Mouse (Mus musculus): ENCODE data around the gene Rnf207. TPM values are rescaled to one million over a fixed set of nuclear protein-coding genes. Genes with fewer than 3 reads are reported as not detected.

The Rnf207 gene
- polyA plus RNA-seq, 1 experiment = 2.1 TPM

DNA sequence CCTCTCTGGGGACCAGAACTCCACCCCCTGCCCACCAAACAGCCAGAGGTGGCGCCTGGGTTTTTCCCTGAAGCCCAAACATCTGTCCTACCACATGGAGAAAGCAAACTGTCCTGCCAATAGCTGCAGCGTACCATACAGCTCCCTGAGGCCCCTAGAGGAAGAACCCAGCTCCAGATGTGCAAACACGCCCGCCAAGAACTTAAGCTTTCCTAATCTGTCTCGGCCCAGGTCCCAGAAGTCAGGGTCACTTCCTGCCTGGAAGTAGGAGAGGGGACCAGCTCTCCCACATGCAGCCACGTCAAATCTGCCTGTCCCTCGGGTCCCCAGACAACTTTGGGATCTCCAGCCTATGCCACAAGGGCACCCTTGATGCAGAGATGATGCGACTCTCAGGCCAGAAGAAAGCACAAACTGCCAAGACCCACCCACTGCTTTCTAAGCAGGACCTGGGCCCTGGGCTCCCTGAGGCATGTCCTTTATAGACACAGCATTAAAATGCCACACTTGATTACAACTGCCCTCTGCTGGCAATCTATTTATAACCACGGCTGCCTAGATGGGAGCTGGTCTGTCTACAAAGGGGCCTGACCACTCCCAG lies 46.2 kb downstream of the Rnf207 start:
- Histone ChIP-seq H3K27ac (ENCODE audit: insufficient read depth, low read depth, low read length) (no peak overlapping the region), H3K27me3 (ENCODE audit: control insufficient read depth, insufficient read depth, low read length) (peaks cover 19% of the 10 kb centered on the region), H3K4me3 (ENCODE audit: low read depth, low read length) (no peak overlapping the region), H3K36me3 (ENCODE audit: control insufficient read depth, insufficient read depth, low read length) (no peaks in the 10 kb centered on the region; the same call in 1 of the 2 replicates), H3K4me1 (ENCODE audit: control insufficient read depth, insufficient read depth, insufficient read length, low read length) (peaks cover 10% of the 10 kb centered on the region; the same call in 1 of the 2 replicates)
- WGBS = 48% methylated on average over 9 of the region's 9 CpGs
- TF ChIP-seq CTCF (IDR thresholded peaks at IDR 0.05; ENCODE audit: extremely low read depth, insufficient read length, insufficient replicate concordance, low read depth, low read length) (no peak), POLR2A (IDR thresholded peaks at IDR 0.05; ENCODE audit: low read depth, low read length) (no peak)

GRCm38 (mm10) chr4:152272006-152272405 lies 46.8 kb downstream of the Rnf207 start:
- H3K27me3 ChIP-seq (ENCODE audit: control insufficient read depth, insufficient read depth, low read length) = peaks cover 19% of the 10 kb centered on the region
- WGBS = 82% methylated on average over 7 of the region's 7 CpGs
- no peaks in the 10 kb centered on the region; the same call in 1 of the 2 replicates for H3K36me3 ChIP-seq (ENCODE audit: control insufficient read depth, insufficient read depth, low read length)
- H3K4me1 ChIP-seq (ENCODE audit: control insufficient read depth, insufficient read depth, insufficient read length, low read length) = peaks cover 10% of the 10 kb centered on the region; the same call in 1 of the 2 replicates
- TF ChIP-seq CTCF (IDR thresholded peaks at IDR 0.05; ENCODE audit: extremely low read depth, insufficient read length, insufficient replicate concordance, low read depth, low read length) (no peak), POLR2A (IDR thresholded peaks at IDR 0.05; ENCODE audit: low read depth, low read length) (no peak)
- H3K4me3 ChIP-seq (ENCODE audit: low read depth, low read length) = no peak overlapping the region
- H3K27ac ChIP-seq (ENCODE audit: insufficient read depth, low read depth, low read length) = no peak overlapping the region

DNA sequence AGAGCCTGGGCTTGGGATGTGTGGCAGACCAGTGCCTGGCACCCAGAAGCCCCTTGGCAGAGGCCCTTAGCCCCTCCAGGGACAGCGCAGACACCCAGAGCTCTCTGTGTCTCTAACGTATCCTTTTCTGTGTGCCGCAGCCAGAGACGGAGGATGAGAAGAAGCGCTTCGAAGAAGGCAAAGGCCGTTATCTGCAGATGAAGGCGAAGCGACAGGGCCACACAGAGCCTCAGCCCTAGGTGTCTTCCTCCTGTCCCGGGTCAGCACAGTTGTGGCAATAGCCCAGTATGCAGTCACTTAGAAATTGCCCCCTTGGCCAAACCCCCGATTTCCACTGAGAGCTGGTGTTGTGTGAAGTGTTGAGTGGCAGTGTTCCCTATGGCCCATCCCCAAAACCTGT lies 47.5 kb downstream of the Rnf207 start:
- H3K27ac ChIP-seq (ENCODE audit: insufficient read depth, low read depth, low read length) = no peak overlapping the region
- no peaks in the 10 kb centered on the region; the same call in 1 of the 2 replicates for H3K36me3 ChIP-seq (ENCODE audit: control insufficient read depth, insufficient read depth, low read length)
- peaks cover 19% of the 10 kb centered on the region for H3K27me3 ChIP-seq (ENCODE audit: control insufficient read depth, insufficient read depth, low read length)
- H3K4me3 ChIP-seq (ENCODE audit: low read depth, low read length) = no peak overlapping the region
- 96% methylated on average over 11 of the region's 11 CpGs for WGBS
- peaks cover 10% of the 10 kb centered on the region; the same call in 1 of the 2 replicates for H3K4me1 ChIP-seq (ENCODE audit: control insufficient read depth, insufficient read depth, insufficient read length, low read length)
- no peak for TF ChIP-seq POLR2A (IDR thresholded peaks at IDR 0.05; ENCODE audit: low read depth, low read length)
- no peak for TF ChIP-seq CTCF (IDR thresholded peaks at IDR 0.05; ENCODE audit: extremely low read depth, insufficient read length, insufficient replicate concordance, low read depth, low read length)

- H3K36me3 ChIP-seq (ENCODE audit: control insufficient read depth, insufficient read depth, low read length) = no peaks in the 10 kb centered on the region; the same call in 1 of the 2 replicates
- WGBS = 86% methylated on average over 9 of the region's 9 CpGs
- TF ChIP-seq CTCF (IDR thresholded peaks at IDR 0.05; ENCODE audit: extremely low read depth, insufficient read length, insufficient replicate concordance, low read depth, low read length) (no peak), POLR2A (IDR thresholded peaks at IDR 0.05; ENCODE audit: low read depth, low read length) (no peak)
- peaks cover 19% of the 10 kb centered on the region for H3K27me3 ChIP-seq (ENCODE audit: control insufficient read depth, insufficient read depth, low read length)
- no peak overlapping the region for H3K27ac ChIP-seq (ENCODE audit: insufficient read depth, low read depth, low read length)
- peaks cover 10% of the 10 kb centered on the region; the same call in 1 of the 2 replicates for H3K4me1 ChIP-seq (ENCODE audit: control insufficient read depth, insufficient read depth, insufficient read length, low read length)
- no peak overlapping the region for H3K4me3 ChIP-seq (ENCODE audit: low read depth, low read length)
Measured at GRCm38 (mm10) chr4:152270599-152270998, 48.2 kb downstream of the Rnf207 start.

DNA sequence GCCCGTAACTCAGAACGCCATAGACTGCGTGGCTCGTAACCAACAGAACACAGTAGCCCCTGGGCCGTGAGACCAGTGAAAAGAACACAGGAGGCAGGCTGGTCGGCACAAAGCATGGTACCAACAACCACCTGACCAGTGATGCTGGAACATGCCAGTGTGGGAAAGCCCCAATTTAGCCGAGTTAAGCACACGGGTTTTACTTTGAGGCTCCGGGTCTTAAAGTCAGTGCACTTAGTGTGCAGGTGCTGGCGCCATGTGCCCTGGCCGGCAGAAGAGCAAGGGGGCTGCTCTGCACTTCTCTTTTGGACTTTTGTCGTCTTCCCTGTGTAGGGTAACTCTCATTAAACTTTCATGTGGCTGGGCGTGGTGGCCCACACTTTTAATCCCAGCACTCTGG lies 48.8 kb downstream of the Rnf207 start:
- peaks cover 14% of the 10 kb centered on the region for H3K27me3 ChIP-seq (ENCODE audit: control insufficient read depth, insufficient read depth, low read length)
- no peak for TF ChIP-seq POLR2A (IDR thresholded peaks at IDR 0.05; ENCODE audit: low read depth, low read length)
- no peak for TF ChIP-seq CTCF (IDR thresholded peaks at IDR 0.05; ENCODE audit: extremely low read depth, insufficient read length, insufficient replicate concordance, low read depth, low read length)
- H3K27ac ChIP-seq (ENCODE audit: insufficient read depth, low read depth, low read length) = no peak overlapping the region
- H3K36me3 ChIP-seq (ENCODE audit: control insufficient read depth, insufficient read depth, low read length) = no peaks in the 10 kb centered on the region; the same call in 1 of the 2 replicates
- H3K4me3 ChIP-seq (ENCODE audit: low read depth, low read length) = no peak overlapping the region
- 88% methylated on average over 13 of the region's 13 CpGs for WGBS
- peaks cover 10% of the 10 kb centered on the region; the same call in 1 of the 2 replicates for H3K4me1 ChIP-seq (ENCODE audit: control insufficient read depth, insufficient read depth, insufficient read length, low read length)

GRCm38 (mm10) chr4:152267748-152268369 lies 50.9 kb downstream of the Rnf207 start:
- no peak overlapping the region for H3K4me3 ChIP-seq (ENCODE audit: low read depth, low read length)

GRCm38 (mm10) chr4:152266236-152266895 lies 52.4 kb downstream of the Rnf207 start:
- peaks cover 4% of the 10 kb centered on the region for H3K4me1 ChIP-seq (ENCODE audit: control insufficient read depth, insufficient read depth, insufficient read length, low read length)
- no peak for TF ChIP-seq POLR2A (IDR thresholded peaks at IDR 0.05; ENCODE audit: low read depth, low read length)
- TF ChIP-seq CTCF (IDR thresholded peaks at IDR 0.05; ENCODE audit: extremely low read depth, insufficient read length, insufficient replicate concordance, low read depth, low read length) = no peak
- no peaks in the 10 kb centered on the region for H3K27me3 ChIP-seq (ENCODE audit: control insufficient read depth, insufficient read depth, low read length)
- H3K4me3 ChIP-seq (ENCODE audit: low read depth, low read length) = no peak overlapping the region
- 78% methylated on average over 10 of the region's 10 CpGs for WGBS
- H3K27ac ChIP-seq (ENCODE audit: insufficient read depth, low read depth, low read length) = no peak overlapping the region
- H3K36me3 ChIP-seq (ENCODE audit: control insufficient read depth, insufficient read depth, low read length) = no peaks in the 10 kb centered on the region; the same call in 1 of the 2 replicates

More at GRCm38 (mm10) chr4:152267748-152268369, 50.9 kb downstream of the Rnf207 start:
- H3K27me3 ChIP-seq (ENCODE audit: control insufficient read depth, insufficient read depth, low read length) = no peaks in the 10 kb centered on the region
- H3K4me1 ChIP-seq (ENCODE audit: control insufficient read depth, insufficient read depth, insufficient read length, low read length) = peaks cover 7% of the 10 kb centered on the region
- H3K27ac ChIP-seq (ENCODE audit: insufficient read depth, low read depth, low read length) = no peak overlapping the region
- TF ChIP-seq CTCF (IDR thresholded peaks at IDR 0.05; ENCODE audit: extremely low read depth, insufficient read length, insufficient replicate concordance, low read depth, low read length) (no peak), POLR2A (IDR thresholded peaks at IDR 0.05; ENCODE audit: low read depth, low read length) (no peak)
- H3K36me3 ChIP-seq (ENCODE audit: control insufficient read depth, insufficient read depth, low read length) = no peaks in the 10 kb centered on the region; the same call in 1 of the 2 replicates
- 79% methylated on average over 13 of the region's 13 CpGs for WGBS
